Mouse (Mus musculus) limb, embryonic 10.5 days (tissue): ENCODE measurements around the gene Spin2c. TPM values are rescaled to one million over a fixed set of nuclear protein-coding genes. Genes with fewer than 3 reads are reported as not detected.
A peak's percentile ranks its signal among the peaks of the same experiment; 100 is the strongest.

ENCODE experiments used
- DNase-seq: peaks from one replicate; pipeline ENCODE4 v3.0.0-alpha.2; 2017; ENCODE audit warnings: low spot score
- H3K27ac ChIP-seq: fragments of 300-500 bp; sonication (generic); 2 replicates; pipeline ENCODE4 v1.5.1; 2016; ENCODE audit warnings: mild to moderate bottlenecking
- H3K27me3 ChIP-seq: fragments of 300-500 bp; sonication (generic); 2 replicates; pipeline ENCODE4 v1.6.1; 2016; ENCODE audit warnings: low read depth, mild to moderate bottlenecking; ENCODE audit not compliant: poor library complexity, severe bottlenecking
- H3K36me3 ChIP-seq: fragments of 300-500 bp; sonication (generic); 2 replicates; pipeline ENCODE4 v1.6.1; 2016; ENCODE audit warnings: mild to moderate bottlenecking, moderate library complexity
- H3K4me1 ChIP-seq: fragments of 300-500 bp; sonication (generic); 2 replicates; pipeline ENCODE4 v1.6.1; 2016
- H3K4me3 ChIP-seq: fragments of 300-500 bp; sonication (generic); 2 replicates; pipeline ENCODE4 v1.5.1; 2016; ENCODE audit warnings: mild to moderate bottlenecking, moderate library complexity
- H3K9me3 ChIP-seq: fragments of 300-500 bp; sonication (generic); replicated peaks from 2 replicates; pipeline ENCODE4 v1.6.1; 2016; ENCODE audit warnings: mild to moderate bottlenecking
- WGBS: fragments of 180-500 bp; shearing (Covaris S2); methylation state at CpG from one replicate; pipeline ENCODE4 v1.1.7; 2016; 5-methylcytosine and 5-hydroxymethylcytosine counted together
- polyA plus RNA-seq: library from polyadenylated mRNA; unstranded; fragments of >200 nt; fragmentation: Nextera tagmentation; extraction: Ambion mirVana; gene quantifications from 2 replicates; pipeline ENCODE4 v1.2.1, GENCODE M21; 2016

The Spin2c gene
- 31.9 and 37.4 TPM in 2 replicates for polyA plus RNA-seq

GRCm38 (mm10) chrX:153831951-153832561, at the start of gene Spin2c:
Spin2c (plus strand) TSS chrX:153832225.
- Histone ChIP-seq H3K27me3 (peaks cover 10% of the 10 kb centered on the region), H3K9me3 (no peaks in the 10 kb centered on the region), H3K27ac (peak within 1 kb of the TSS; percentile 84), H3K4me3 (peak within 1 kb of the TSS; percentile 59), H3K36me3 (no peaks in the 10 kb centered on the region), H3K4me1 (no peaks in the 10 kb centered on the region)
- WGBS, result 12% methylated on average over 23 of the region's 23 CpGs
- peak; percentile 58 for DNase-seq

- peak overlapping the region; percentile 84 for H3K27ac ChIP-seq
- no peak for DNase-seq
- WGBS, result 17% methylated on average over 14 of the region's 14 CpGs
- peak overlapping the region; percentile 59 for H3K4me3 ChIP-seq
- no peaks in the 10 kb centered on the region for H3K36me3 ChIP-seq
- H3K9me3 ChIP-seq, result no peaks in the 10 kb centered on the region
- H3K27me3 ChIP-seq, result peaks cover 10% of the 10 kb centered on the region
- H3K4me1 ChIP-seq, result no peaks in the 10 kb centered on the region
Measured at GRCm38 (mm10) chrX:153832606-153833005, 581 bp downstream of the Spin2c start.

Other genes starting within 250 kb of the Spin2c start
- gene Kctd12b, start 135.8 kb upstream of the Spin2c start, polyA plus RNA-seq, result 2.0 and 3.0 TPM in 2 replicates
- gene Nbdy, start 108.6 kb upstream of the Spin2c start, polyA plus RNA-seq, result 66.6 and 73.0 TPM in 2 replicates
- not detected in 2 replicates for gene Samt1, start 180.4 kb downstream of the Spin2c start, polyA plus RNA-seq
- not detected in 2 replicates for gene 4921511M17Rik, start 201.6 kb downstream of the Spin2c start, polyA plus RNA-seq
- gene Gm10057, start 222.8 kb downstream of the Spin2c start, polyA plus RNA-seq, result not detected in 2 replicates